Mouse (Mus musculus) kidney, postnatal 0 days (tissue): Measurements from ENCODE around the gene Creb3l4. TPM values are rescaled to one million over a fixed set of nuclear protein-coding genes. Genes with fewer than 3 reads are reported as not detected.

Experiments
- ATAC-seq: fragments of 200-750 bp; cut with Nextera tagmentation; replicated peaks from 2 replicates; pipeline ENCODE4 v1.8.0; 2017; ENCODE audit warnings: low read depth, moderate number of reproducible peaks, moderate TSS enrichment, moderate library complexity; ENCODE audit not compliant: low FRiP score
- DNase-seq: peaks from one replicate; pipeline ENCODE4 v3.0.0-alpha.2; 2016; ENCODE audit warnings: low spot score
- H3K27ac ChIP-seq: fragments of 300-500 bp; sonication (generic); 2 replicates; pipeline ENCODE4 v1.5.1; 2014; ENCODE audit warnings: mild to moderate bottlenecking
- H3K27me3 ChIP-seq: fragments of 300-500 bp; sonication (generic); 2 replicates; pipeline ENCODE4 v1.6.1; 2014; ENCODE audit warnings: low read length, mixed read lengths; ENCODE audit not compliant: insufficient read depth
- H3K36me3 ChIP-seq: fragments of 300-500 bp; sonication (generic); 2 replicates; pipeline ENCODE4 v1.6.1; 2014; ENCODE audit warnings: low read length, mixed read lengths; ENCODE audit not compliant: insufficient read depth
- H3K4me1 ChIP-seq: fragments of 300-500 bp; sonication (generic); replicated peaks from 2 replicates; pipeline ENCODE4 v1.6.1; 2014; ENCODE audit warnings: antibody characterized with exemption, low read length, mixed read lengths; ENCODE audit not compliant: insufficient read depth
- H3K4me2 ChIP-seq: fragments of 300-500 bp; sonication (generic); 2 replicates; pipeline ENCODE4 v1.6.1; 2014; ENCODE audit warnings: mild to moderate bottlenecking, low read length, moderate library complexity, mixed read lengths
- H3K4me3 ChIP-seq: fragments of 300-500 bp; sonication (generic); replicated peaks from 2 replicates; pipeline ENCODE4 v1.5.1; 2014; ENCODE audit warnings: low read depth, low read length
- H3K9ac ChIP-seq: fragments of 300-500 bp; sonication (generic); 2 replicates; pipeline ENCODE4 v1.6.1; 2014; ENCODE audit warnings: low read depth, low read length
- H3K9me3 ChIP-seq: fragments of 300-500 bp; sonication (generic); replicated peaks from 2 replicates; pipeline ENCODE4 v1.6.1; 2016; ENCODE audit warnings: low read length, inconsistent platforms, mixed read lengths
- CTCF ChIP-seq: IDR thresholded peaks from 2 replicates; pipeline ENCODE4 v1.5.1; 2016; ENCODE audit warnings: antibody characterized with exemption, low read depth, mild to moderate bottlenecking, moderate library complexity
- WGBS: fragments of 180-500 bp; shearing (Covaris S2); extraction: QIAGEN DNeasy Blood & Tissue Kit; methylation state at CpG from one replicate; pipeline ENCODE4 v1.1.7; 2014; 5-methylcytosine and 5-hydroxymethylcytosine counted together
- polyA plus RNA-seq: library from polyadenylated mRNA; unstranded; fragments of >200 nt; fragmentation: Nextera tagmentation; extraction: Ambion mirVana; gene quantifications from 2 replicates; pipeline ENCODE4 v1.2.1, GENCODE M21; 2015

The Creb3l4 gene
- polyA plus RNA-seq, 1 experiment from 2014 or later, result 4.0 TPM

DNA sequence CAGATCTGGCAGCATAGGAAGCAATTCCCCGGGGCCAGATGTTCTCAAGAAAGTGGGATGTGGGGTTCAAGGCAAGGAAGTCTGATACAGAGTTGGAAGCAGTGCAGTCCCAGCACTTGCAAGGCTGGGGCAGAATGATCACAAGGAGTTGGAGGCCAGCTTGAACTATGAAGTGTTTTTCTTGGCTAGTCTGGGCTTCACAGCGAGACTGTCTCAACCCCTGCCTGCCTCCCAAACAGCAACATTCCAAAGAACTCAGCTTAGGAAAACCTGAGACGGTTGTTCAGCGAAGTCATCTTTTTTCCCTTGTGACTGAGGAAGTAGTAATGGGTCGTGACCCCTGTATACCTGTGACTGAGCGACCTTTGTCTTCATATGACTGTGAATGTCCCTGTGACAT is 7.5 kb upstream of the Creb3l4 start:
- no peaks in the 10 kb centered on the region for H3K27me3 ChIP-seq
- peak; percentile 22 for DNase-seq
- no peak overlapping the region for H3K4me3 ChIP-seq
- H3K4me1 ChIP-seq, result 0 out of 2 replicates have a peak, but pooled peaks cover 10% of the 10 kb centered on the region
- ATAC-seq, result no peak
- no peak overlapping the region for H3K9ac ChIP-seq
- no peaks in the 10 kb centered on the region for H3K9me3 ChIP-seq
- H3K36me3 ChIP-seq, result peaks cover 9% of the 10 kb centered on the region; the same call in 1 of the 2 replicates
- TF ChIP-seq CTCF, result no peak
- H3K27ac ChIP-seq, result no peak overlapping the region
- H3K4me2 ChIP-seq, result no peak overlapping the region
- 67% methylated on average over 6 of the region's 6 CpGs for WGBS

DNA sequence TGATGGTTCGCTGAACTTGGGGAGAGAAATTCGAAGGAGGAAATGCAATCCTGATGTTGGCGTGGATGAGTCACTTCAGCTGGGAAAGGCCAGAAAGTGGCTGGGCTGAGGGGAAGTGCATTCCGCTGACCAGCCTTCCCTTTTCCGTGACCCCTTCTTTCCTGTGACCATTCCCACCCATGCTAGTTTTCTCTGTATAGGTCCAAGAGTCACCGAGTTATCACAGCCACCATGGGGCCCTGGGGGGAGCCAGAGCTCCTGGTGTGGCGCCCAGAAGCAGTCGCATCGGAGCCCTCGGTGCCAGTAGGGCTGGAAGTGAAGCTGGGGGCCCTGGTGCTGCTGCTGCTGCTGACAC is 5.4 kb upstream of the Creb3l4 start:
- 3% methylated on average over 10 of the region's 10 CpGs for WGBS
- H3K27me3 ChIP-seq, result no peaks in the 10 kb centered on the region
- TF ChIP-seq CTCF, result no peak
- peaks cover 9% of the 10 kb centered on the region; the same call in 1 of the 2 replicates for H3K36me3 ChIP-seq
- peak overlapping the region; percentile 70 for H3K4me2 ChIP-seq
- H3K4me3 ChIP-seq, result peak overlapping the region; percentile 65
- peak; percentile 33; the same call in 1 of the 2 replicates for ATAC-seq
- H3K9me3 ChIP-seq, result no peaks in the 10 kb centered on the region
- peak overlapping the region; percentile 76 for H3K9ac ChIP-seq
- peak overlapping the region; percentile 97 for H3K27ac ChIP-seq
- H3K4me1 ChIP-seq, result 0 out of 2 replicates have a peak, but pooled peaks cover 4% of the 10 kb centered on the region
- DNase-seq, result peak; percentile 80

DNA sequence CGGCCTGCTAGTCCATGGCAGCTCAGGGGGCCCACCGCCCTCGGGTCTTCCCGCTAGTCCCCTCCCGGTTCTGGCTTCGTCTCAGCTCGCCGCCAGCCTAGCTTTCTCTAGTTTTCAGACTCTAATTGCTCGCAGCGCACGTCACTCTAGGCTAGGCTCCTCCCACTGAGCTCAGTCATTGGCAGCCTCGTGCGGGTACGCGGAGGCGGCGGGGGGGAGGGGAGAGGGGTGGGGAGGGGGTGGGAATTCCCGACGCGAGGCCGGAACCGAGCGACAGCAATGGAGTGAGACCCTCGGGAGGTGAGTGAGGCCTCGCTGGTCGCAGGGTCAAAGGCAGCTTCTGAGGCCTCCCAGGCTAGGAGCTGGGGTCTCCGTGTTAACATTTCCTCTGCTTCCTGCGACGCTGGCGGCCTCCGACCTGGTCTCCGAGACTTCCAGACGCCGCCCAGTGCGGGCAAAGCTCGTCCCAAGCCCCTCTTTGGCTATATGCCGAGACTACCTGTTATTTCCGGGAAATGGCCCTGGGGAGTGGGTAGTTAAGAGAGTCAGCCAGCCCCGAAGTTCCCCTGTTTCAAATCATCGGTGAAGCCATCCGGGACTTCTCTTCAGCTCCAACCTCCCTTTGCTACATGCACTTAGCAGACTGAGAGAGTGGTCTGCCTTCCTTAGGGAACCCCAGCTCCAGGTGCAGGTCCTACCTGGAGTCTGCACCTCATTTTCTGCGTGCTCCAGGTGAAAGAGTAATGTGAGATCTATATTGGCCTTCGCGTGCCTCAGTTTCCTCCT is 4.8 kb upstream of the Creb3l4 start, which contains the start of gene Slc39a1:
TSS of gene Slc39a1 (plus strand) at position 213 of the 786 bp plus-strand sequence.
- no peak for TF ChIP-seq CTCF
- peak within 1 kb of the TSS; percentile 76 for H3K9ac ChIP-seq
- peak within 1 kb of the TSS; percentile 97 for H3K27ac ChIP-seq
- peak within 1 kb of the TSS; percentile 65 for H3K4me3 ChIP-seq
- peak; percentile 93 for ATAC-seq
- peaks cover 9% of the 10 kb centered on the region; the same call in 1 of the 2 replicates for H3K36me3 ChIP-seq
- H3K4me1 ChIP-seq, result 0 out of 2 replicates have a peak, but pooled peaks cover 4% of the 10 kb centered on the region
- H3K9me3 ChIP-seq, result no peaks in the 10 kb centered on the region
- under 1% methylated on average over 42 of the region's 44 CpGs for WGBS
- H3K4me2 ChIP-seq, result peak within 1 kb of the TSS; percentile 70
- no peaks in the 10 kb centered on the region for H3K27me3 ChIP-seq
- peak; percentile 99 for DNase-seq

DNA sequence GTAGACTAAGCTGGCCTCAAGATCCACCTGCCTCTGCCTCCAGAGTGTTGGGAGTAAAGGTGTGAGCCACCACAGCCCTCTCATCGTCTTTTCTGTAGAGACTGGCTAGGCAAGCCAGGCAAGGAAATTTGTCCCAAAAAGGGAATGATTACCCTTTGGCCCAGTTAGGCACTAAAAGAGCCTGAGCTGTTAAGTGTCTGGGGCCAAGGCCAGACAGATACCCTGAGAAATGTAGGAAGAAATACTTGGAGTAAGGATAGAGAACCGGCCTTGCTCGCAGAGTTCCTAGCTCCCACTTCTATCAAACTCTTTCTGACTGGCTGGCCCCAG is 4.3 kb upstream of the Creb3l4 start:
- WGBS, result 0% methylated on average over 3 of the region's 3 CpGs
- ATAC-seq (no peak; the same call in 1 of the 2 replicates), DNase-seq (no peak)
- no peaks in the 10 kb centered on the region for H3K27me3 ChIP-seq
- peak overlapping the region; percentile 65 for H3K4me3 ChIP-seq
- peak overlapping the region; percentile 97 for H3K27ac ChIP-seq
- peak overlapping the region; percentile 70 for H3K4me2 ChIP-seq
- H3K36me3 ChIP-seq, result peaks cover 9% of the 10 kb centered on the region; the same call in 1 of the 2 replicates
- no peak for TF ChIP-seq CTCF
- H3K9ac ChIP-seq, result peak overlapping the region; percentile 62
- no peaks in the 10 kb centered on the region for H3K9me3 ChIP-seq
- 0 out of 2 replicates have a peak, but pooled peaks cover 4% of the 10 kb centered on the region for H3K4me1 ChIP-seq

DNA sequence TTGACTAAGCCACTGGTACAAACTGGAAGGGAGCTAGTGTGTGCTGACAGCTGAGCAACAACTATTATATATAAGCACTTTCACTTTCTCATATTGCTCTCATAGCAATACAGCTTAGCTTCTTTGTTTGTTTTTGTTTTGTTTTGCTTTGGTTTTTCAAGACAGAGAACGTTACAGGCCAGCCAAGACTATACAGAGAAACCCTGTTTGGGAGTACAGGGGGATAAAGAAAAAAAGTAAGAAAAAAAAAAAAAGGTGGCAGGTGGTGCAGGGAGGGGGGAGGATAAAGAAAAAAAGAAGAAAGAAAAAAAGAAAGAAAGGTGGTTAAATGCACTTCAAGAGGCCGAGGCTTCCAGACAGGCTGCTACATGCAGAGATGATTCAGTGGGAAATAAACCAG is 2.1 kb upstream of the Creb3l4 start:
- Histone ChIP-seq H3K9me3 (no peaks in the 10 kb centered on the region), H3K27me3 (no peaks in the 10 kb centered on the region), H3K9ac (no peak overlapping the region), H3K4me3 (no peak overlapping the region), H3K27ac (no peak overlapping the region), H3K36me3 (no peaks in the 10 kb centered on the region), H3K4me1 (0 out of 2 replicates have a peak, but pooled peaks cover 4% of the 10 kb centered on the region), H3K4me2 (no peak overlapping the region)
- DNase-seq (no peak), ATAC-seq (no peak)
- 68% methylated on average over 2 of the region's 2 CpGs for WGBS
- no peak for TF ChIP-seq CTCF

DNA sequence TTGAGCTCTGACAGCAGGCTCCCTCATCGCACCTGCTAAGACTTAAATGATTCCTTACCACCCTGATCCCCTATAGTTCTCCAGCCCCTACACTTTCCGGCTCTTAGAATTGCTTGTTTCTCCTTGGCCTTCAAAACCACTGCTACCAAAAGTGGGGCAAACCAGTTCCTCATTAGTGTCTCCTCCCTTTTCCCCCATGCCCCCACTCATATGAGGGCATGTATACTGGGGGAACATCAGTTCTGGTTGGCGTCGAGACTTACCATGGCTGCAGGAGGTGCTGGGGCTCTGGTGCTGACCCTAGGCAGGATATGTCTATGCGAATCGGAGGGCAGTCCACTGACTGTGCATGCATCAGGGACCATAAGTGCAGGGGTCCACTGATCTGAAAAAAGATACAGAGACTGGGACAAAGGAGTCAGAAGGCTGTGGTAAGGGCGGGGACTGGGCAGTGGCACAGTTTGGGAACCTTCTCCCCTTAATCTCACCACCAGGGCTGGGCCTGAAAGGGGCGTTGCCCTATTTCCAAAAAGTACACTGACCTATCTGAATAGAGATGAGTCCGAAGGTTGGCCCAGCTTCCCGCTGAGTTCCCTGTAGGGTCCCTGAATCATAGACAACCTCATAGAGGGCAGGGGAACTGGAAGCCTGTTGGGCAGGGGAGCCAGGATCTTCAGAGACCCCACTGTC is 1.5 kb downstream of the Creb3l4 start:
- no peak for DNase-seq
- no peak for TF ChIP-seq CTCF
- Histone ChIP-seq H3K9ac (no peak overlapping the region), H3K4me1 (no peaks in the 10 kb centered on the region), H3K4me2 (no peak overlapping the region), H3K27me3 (no peaks in the 10 kb centered on the region), H3K9me3 (no peaks in the 10 kb centered on the region), H3K4me3 (no peak overlapping the region), H3K36me3 (0 out of 2 replicates have a peak, but pooled peaks cover 2% of the 10 kb centered on the region), H3K27ac (no peak overlapping the region)
- ATAC-seq, result no peak
- WGBS, result 86% methylated on average over 10 of the region's 10 CpGs
